Mouse (Mus musculus): Measurements from ENCODE around the gene Acr.

The Acr gene

GRCm38 (mm10) chr15:89568114-89568513 lies at the start of gene Acr:
Gene Acr, plus strand, starts transcription at chr15:89568326.
- no peak for DNase-seq (ENCODE audit: low read depth, low spot score)

- DNase-seq (ENCODE audit: low read depth, low spot score) = no peak
These were observed 46.2 kb upstream of the Acr start for GRCm38 (mm10) chr15:89521951-89522350.

GRCm38 (mm10) chr15:89522566-89523282 lies 45.4 kb upstream of the Acr start:
- no peak for DNase-seq (ENCODE audit: low read depth, low spot score)

GRCm38 (mm10) chr15:89523283-89523832 lies 44.8 kb upstream of the Acr start:
- DNase-seq (ENCODE audit: low read depth, low spot score) = no peak

GRCm38 (mm10) chr15:89524001-89524571 lies 44.0 kb upstream of the Acr start:
- DNase-seq (ENCODE audit: low read depth, low spot score) = no peak

GRCm38 (mm10) chr15:89524611-89525415 lies 43.3 kb upstream of the Acr start:
- DNase-seq (ENCODE audit: low read depth, low spot score) = no peak

GRCm38 (mm10) chr15:89525464-89525863 lies 42.7 kb upstream of the Acr start:
- no peak for DNase-seq (ENCODE audit: low read depth, low spot score)

- no peak for DNase-seq (ENCODE audit: low read depth, low spot score)
These were observed 42.2 kb upstream of the Acr start for GRCm38 (mm10) chr15:89525896-89526295.

GRCm38 (mm10) chr15:89526776-89527325 lies 41.3 kb upstream of the Acr start:
- no peak for DNase-seq (ENCODE audit: low read depth, low spot score)

GRCm38 (mm10) chr15:89527466-89527865 lies 40.7 kb upstream of the Acr start:
- DNase-seq (ENCODE audit: low read depth, low spot score) = no peak

GRCm38 (mm10) chr15:89528201-89528850 lies 39.8 kb upstream of the Acr start:
- no peak for DNase-seq (ENCODE audit: low read depth, low spot score)

GRCm38 (mm10) chr15:89528923-89529322 lies 39.2 kb upstream of the Acr start:
- no peak for DNase-seq (ENCODE audit: low read depth, low spot score)

GRCm38 (mm10) chr15:89530336-89530735 lies 37.8 kb upstream of the Acr start:
- DNase-seq (ENCODE audit: low read depth, low spot score) = no peak

GRCm38 (mm10) chr15:89531399-89531798 lies 36.7 kb upstream of the Acr start:
- DNase-seq (ENCODE audit: low read depth, low spot score) = no peak

- DNase-seq (ENCODE audit: low read depth, low spot score) = peak; percentile 15
These were observed 35.9 kb upstream of the Acr start for GRCm38 (mm10) chr15:89532026-89532923.

- DNase-seq (ENCODE audit: low read depth, low spot score) = no peak
These were observed 34.9 kb upstream of the Acr start for GRCm38 (mm10) chr15:89532924-89533842.

GRCm38 (mm10) chr15:89533843-89534207 lies 34.3 kb upstream of the Acr start:
- no peak for DNase-seq (ENCODE audit: low read depth, low spot score)

GRCm38 (mm10) chr15:89544171-89544570 lies 24.0 kb upstream of the Acr start:
- DNase-seq (ENCODE audit: low read depth, low spot score) = no peak

- no peak for DNase-seq (ENCODE audit: low read depth, low spot score)
These were observed 20.8 kb upstream of the Acr start for GRCm38 (mm10) chr15:89547321-89547720.
